Mouse (Mus musculus): ENCODE data around the gene Tnfsf4.

The Tnfsf4 gene

GRCm38 (mm10) chr1:161451683-161452245 lies 56.6 kb downstream of the Tnfsf4 start:
- in situ Hi-C loops (cut with MseI, MboI), result no loop called here

GRCm38 (mm10) chr1:161452250-161452649 lies 57.0 kb downstream of the Tnfsf4 start:
- in situ Hi-C loops (cut with MseI, MboI), result no loop called here

- in situ Hi-C loops (cut with MseI, MboI), result no loop called here
These were observed 68.3 kb downstream of the Tnfsf4 start for GRCm38 (mm10) chr1:161463388-161464085.
